Mouse (Mus musculus) hindbrain, embryonic 11.5 days (tissue): ENCODE results near the gene Sds. TPM values are rescaled to one million over a fixed set of nuclear protein-coding genes. Genes with fewer than 3 reads are reported as not detected.

ENCODE experiments used
- ATAC-seq: fragments of 200-750 bp; cut with Nextera tagmentation; 2 replicates; pipeline ENCODE4 v1.8.0; 2017; ENCODE audit warnings: mild to moderate bottlenecking, moderate TSS enrichment, moderate library complexity; ENCODE audit not compliant: low FRiP score
- DNase-seq: peaks from one replicate; pipeline ENCODE4 v3.0.0-alpha.2; 2015; ENCODE audit warnings: low spot score
- H3K27ac ChIP-seq: fragments of 300-500 bp; sonication (generic); 2 replicates; pipeline ENCODE4 v1.5.1; 2014; ENCODE audit warnings: mild to moderate bottlenecking, low read depth, low read length
- H3K27me3 ChIP-seq: fragments of 300-500 bp; sonication (generic); 2 replicates; pipeline ENCODE4 v1.6.1; 2014; ENCODE audit warnings: mild to moderate bottlenecking, low read length, moderate library complexity, mixed read lengths; ENCODE audit not compliant: control insufficient read depth, insufficient read depth
- H3K36me3 ChIP-seq: fragments of 300-500 bp; sonication (generic); 2 replicates; pipeline ENCODE4 v1.6.1; 2014; ENCODE audit warnings: mild to moderate bottlenecking, low read length, moderate library complexity, mixed read lengths; ENCODE audit not compliant: control insufficient read depth, insufficient read depth
- H3K4me1 ChIP-seq: fragments of 300-500 bp; sonication (generic); replicated peaks from 2 replicates; pipeline ENCODE4 v1.6.1; 2014; ENCODE audit warnings: low read length, mixed read lengths; ENCODE audit not compliant: control insufficient read depth, insufficient read depth
- H3K4me2 ChIP-seq: fragments of 300-500 bp; sonication (generic); replicated peaks from 2 replicates; pipeline ENCODE4 v1.6.1; 2014; ENCODE audit warnings: mild to moderate bottlenecking, low read depth, low read length
- H3K4me3 ChIP-seq: fragments of 300-500 bp; sonication (generic); 2 replicates; pipeline ENCODE4 v1.5.1; 2014; ENCODE audit warnings: low read depth, low read length
- H3K9ac ChIP-seq: fragments of 300-500 bp; sonication (generic); 2 replicates; pipeline ENCODE4 v1.6.1; 2014; ENCODE audit warnings: low read depth, low read length
- H3K9me3 ChIP-seq: fragments of 300-500 bp; sonication (generic); 2 replicates; pipeline ENCODE4 v1.6.1; 2016; ENCODE audit warnings: low read length; ENCODE audit not compliant: control insufficient read depth
- WGBS: fragments of 180-500 bp; shearing (Covaris S2); extraction: QIAGEN DNeasy Blood & Tissue Kit; methylation state at CpG from one replicate; pipeline ENCODE4 v1.1.7; 2014; 5-methylcytosine and 5-hydroxymethylcytosine counted together
- polyA plus RNA-seq: library from polyadenylated mRNA; unstranded; fragments of >200 nt; fragmentation: Nextera tagmentation; extraction: Ambion mirVana; gene quantifications from 2 replicates; pipeline ENCODE4 v1.2.1, GENCODE M21; 2014

Sds gene
- polyA plus RNA-seq, 1 experiment from 2014 or later, result not detected

- Histone ChIP-seq H3K36me3 (no peaks in the 10 kb centered on the region), H3K4me3 (peak overlapping the region; percentile 54), H3K4me2 (peak overlapping the region; percentile 71), H3K9me3 (no peaks in the 10 kb centered on the region), H3K9ac (peak overlapping the region; percentile 73), H3K27me3 (peaks cover 62% of the 10 kb centered on the region), H3K27ac (peak overlapping the region; percentile 91), H3K4me1 (peaks cover 18% of the 10 kb centered on the region)
- DNase-seq (peak; percentile 52), ATAC-seq (no peak)
- whole genome bisulfite sequencing, result under 1% methylated on average over 13 of the region's 13 CpGs
Observed at GRCm38 (mm10) chr5:120438469-120438868, 37.9 kb upstream of the Sds start.

DNA sequence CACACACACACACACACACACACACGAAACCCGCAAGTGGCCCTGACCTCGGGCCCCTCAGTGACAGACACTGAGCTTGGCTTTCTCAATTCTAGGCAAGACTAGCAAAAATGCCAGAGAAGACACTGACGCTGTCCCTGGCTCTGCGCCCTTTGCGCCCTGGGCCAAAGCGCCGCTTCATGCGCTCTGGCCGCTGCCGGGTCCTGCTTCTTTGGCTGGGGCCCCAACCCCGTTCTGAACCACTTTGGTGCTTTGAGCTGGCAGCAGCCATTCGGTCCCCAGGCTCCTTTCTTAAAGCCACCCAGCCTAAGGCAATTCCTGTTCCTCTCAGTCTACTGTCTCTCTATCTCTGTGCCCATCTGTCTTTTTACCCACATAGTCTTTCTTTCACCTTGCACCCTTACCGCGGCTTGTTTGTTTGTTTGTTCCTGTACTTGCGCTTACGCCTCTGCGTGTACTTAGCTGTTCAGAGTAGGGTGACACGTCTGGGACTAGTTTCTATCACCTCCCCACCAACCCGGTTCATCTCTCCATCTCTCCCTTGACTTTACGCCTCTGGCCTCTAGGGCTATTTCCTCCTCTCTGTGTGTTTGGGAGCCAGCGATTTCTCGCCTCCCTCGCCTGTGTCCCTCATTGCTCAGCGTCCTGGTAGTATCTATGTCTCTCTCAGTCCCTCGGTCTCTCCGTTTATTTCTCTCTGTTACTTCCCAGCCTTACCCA lies 37.2 kb upstream of the Sds start:
- Histone ChIP-seq H3K4me3 (peak overlapping the region; percentile 54), H3K9me3 (no peaks in the 10 kb centered on the region), H3K9ac (peak overlapping the region; percentile 73), H3K27me3 (peaks cover 56% of the 10 kb centered on the region), H3K27ac (peak overlapping the region; percentile 91), H3K4me1 (peaks cover 18% of the 10 kb centered on the region), H3K4me2 (peak overlapping the region; percentile 49), H3K36me3 (no peaks in the 10 kb centered on the region)
- 1% methylated on average over 27 of the region's 27 CpGs for WGBS
- ATAC-seq (no peak), DNase-seq (no peak)

DNA sequence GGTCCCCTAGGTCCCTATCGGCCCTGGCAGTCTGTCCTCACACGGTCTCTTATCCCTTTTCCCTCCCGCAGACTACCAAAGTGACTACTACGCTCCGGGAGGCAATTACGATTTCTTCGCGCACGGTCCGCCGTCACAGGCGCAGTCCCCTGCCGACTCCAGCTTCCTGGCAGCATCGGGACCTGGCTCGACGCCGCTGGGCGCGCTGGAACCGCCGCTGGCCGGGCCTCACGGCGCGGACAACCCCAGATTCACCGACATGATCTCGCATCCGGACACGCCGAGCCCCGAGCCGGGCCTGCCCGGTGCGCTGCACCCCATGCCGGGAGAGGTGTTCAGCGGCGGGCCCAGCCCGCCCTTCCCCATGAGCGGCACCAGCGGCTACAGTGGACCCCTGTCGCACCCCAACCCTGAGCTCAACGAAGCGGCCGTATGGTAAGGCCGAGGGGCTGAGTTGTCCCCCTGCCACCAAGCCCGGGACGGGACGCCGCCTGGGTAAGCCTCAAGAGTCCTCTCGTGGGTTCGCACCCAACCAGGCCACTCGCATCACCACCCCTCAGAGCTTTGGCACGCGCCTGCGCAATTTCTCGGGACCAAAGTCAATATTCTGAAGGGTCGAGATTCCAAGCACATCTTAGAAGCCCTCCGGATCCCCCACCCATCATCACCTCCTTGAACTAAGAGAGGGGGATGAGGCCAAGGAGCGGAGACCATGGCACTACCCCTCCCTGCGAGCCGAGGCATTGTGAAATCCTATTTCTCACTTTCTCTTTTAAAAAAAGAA lies 36.2 kb upstream of the Sds start:
- H3K4me1 ChIP-seq, result peaks cover 18% of the 10 kb centered on the region
- no peak for ATAC-seq
- H3K27me3 ChIP-seq, result peaks cover 47% of the 10 kb centered on the region
- H3K36me3 ChIP-seq, result no peaks in the 10 kb centered on the region
- no peaks in the 10 kb centered on the region for H3K9me3 ChIP-seq
- H3K4me2 ChIP-seq, result peak overlapping the region; percentile 49
- H3K27ac ChIP-seq, result peak overlapping the region; percentile 91
- under 1% methylated on average over 61 of the region's 61 CpGs for WGBS
- peak overlapping the region; percentile 73 for H3K9ac ChIP-seq
- peak; percentile 61 for DNase-seq
- peak overlapping the region; percentile 54 for H3K4me3 ChIP-seq

DNA sequence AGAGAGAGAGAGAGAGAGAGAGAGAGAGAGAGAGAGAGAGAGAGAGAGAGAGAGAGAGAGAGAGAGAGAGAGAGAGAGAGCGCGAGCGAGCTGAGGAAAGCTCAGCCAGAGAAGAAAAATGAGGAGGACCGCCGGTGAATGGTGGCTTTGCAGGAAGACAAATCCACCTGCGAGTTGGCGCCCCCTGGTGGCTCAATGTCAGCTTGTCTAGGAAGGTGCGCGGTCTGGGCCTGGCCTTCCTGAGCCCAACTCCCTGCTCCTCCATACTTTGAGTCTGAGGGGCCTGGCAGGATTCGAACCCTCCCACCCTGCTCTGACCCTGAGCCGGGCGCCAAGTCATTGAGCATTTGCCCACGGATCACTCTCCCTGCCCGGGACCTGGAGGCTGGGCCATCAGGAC lies 35.6 kb upstream of the Sds start:
- Histone ChIP-seq H3K9me3 (no peaks in the 10 kb centered on the region), H3K4me2 (no peak overlapping the region), H3K4me3 (no peak overlapping the region), H3K27ac (no peak overlapping the region), H3K27me3 (peaks cover 40% of the 10 kb centered on the region), H3K4me1 (peaks cover 17% of the 10 kb centered on the region), H3K9ac (no peak overlapping the region), H3K36me3 (no peaks in the 10 kb centered on the region)
- ATAC-seq, result peak; percentile 36; the same call in 1 of the 2 replicates
- DNase-seq, result peak; percentile 98
- 4% methylated on average over 13 of the region's 14 CpGs for WGBS

GRCm38 (mm10) chr5:120447305-120447704 lies 29.0 kb upstream of the Sds start:
- no peak for ATAC-seq
- H3K27me3 ChIP-seq, result no peaks in the 10 kb centered on the region
- no peaks in the 10 kb centered on the region for H3K4me1 ChIP-seq
- H3K36me3 ChIP-seq, result no peaks in the 10 kb centered on the region
- no peak overlapping the region for H3K9ac ChIP-seq
- H3K27ac ChIP-seq, result no peak overlapping the region
- no peak for DNase-seq
- H3K4me2 ChIP-seq, result no peak overlapping the region
- WGBS, result 47% methylated on average over 13 of the region's 13 CpGs
- no peak overlapping the region for H3K4me3 ChIP-seq
- no peaks in the 10 kb centered on the region for H3K9me3 ChIP-seq

DNA sequence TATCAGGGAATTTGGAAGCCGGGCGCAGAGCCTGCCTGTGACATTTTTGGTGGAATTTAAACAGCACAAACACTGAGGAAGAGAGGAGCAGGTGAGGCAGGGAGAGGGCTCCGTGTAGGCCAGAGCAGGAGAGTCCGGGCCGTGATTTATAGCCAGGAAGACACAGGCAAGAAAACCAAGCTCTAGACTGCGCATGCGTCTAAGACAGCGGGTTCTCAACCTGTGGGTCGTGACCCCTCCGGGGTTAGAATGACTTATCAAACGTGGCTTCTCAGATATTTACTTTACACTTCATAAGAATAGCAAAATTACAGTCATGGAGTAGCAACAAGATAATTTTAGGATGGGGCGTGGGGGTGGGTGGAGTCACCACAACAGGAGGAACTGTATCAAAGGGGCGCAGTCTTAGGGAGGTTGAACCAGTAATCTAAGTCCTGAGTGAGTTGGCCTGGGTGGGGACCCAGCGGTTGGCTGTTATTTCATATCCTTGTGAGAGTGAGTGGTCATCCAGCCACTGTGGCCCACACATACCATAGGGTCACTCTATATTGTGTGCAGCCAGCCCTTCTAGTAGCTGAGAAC lies 21.5 kb upstream of the Sds start:
- DNase-seq, result no peak
- Histone ChIP-seq H3K4me3 (no peak overlapping the region), H3K27me3 (no peaks in the 10 kb centered on the region), H3K4me1 (no peaks in the 10 kb centered on the region), H3K9me3 (no peaks in the 10 kb centered on the region), H3K27ac (no peak overlapping the region), H3K9ac (no peak overlapping the region), H3K36me3 (no peaks in the 10 kb centered on the region), H3K4me2 (no peak overlapping the region)
- 74% methylated on average over 14 of the region's 14 CpGs for WGBS
- ATAC-seq, result no peak

DNA sequence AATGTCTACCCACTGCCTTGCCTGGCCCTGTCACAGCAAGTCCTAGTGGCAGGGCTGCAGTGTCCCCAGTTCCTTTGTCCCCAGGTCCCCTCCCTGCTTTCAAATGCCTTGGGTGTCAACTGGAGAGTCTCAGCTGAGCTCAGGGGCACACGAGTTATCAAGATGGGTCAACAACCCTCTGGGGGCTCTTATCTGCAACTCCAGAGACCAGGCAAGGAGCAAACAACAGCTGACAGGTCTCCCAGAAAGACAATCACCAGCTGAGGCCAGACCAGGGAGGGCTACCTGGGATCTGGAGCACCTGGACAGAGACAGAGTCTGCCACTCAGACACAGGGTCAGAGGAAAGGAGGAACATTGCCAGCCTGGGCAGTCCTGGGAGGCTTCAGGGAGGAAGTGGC lies 20.1 kb upstream of the Sds start:
- H3K27me3 ChIP-seq, result no peaks in the 10 kb centered on the region
- WGBS, result 40% methylated on average over 1 of the region's 1 CpGs
- no peaks in the 10 kb centered on the region for H3K4me1 ChIP-seq
- H3K4me3 ChIP-seq, result no peak overlapping the region
- H3K9me3 ChIP-seq, result no peaks in the 10 kb centered on the region
- DNase-seq, result no peak
- H3K4me2 ChIP-seq, result no peak overlapping the region
- H3K9ac ChIP-seq, result no peak overlapping the region
- no peak for ATAC-seq
- no peak overlapping the region for H3K27ac ChIP-seq
- H3K36me3 ChIP-seq, result no peaks in the 10 kb centered on the region

GRCm38 (mm10) chr5:120456841-120457554 lies 19.3 kb upstream of the Sds start:
- no peak overlapping the region for H3K9ac ChIP-seq
- no peak overlapping the region for H3K4me2 ChIP-seq
- H3K9me3 ChIP-seq, result no peaks in the 10 kb centered on the region
- ATAC-seq (no peak), DNase-seq (no peak)
- 52% methylated on average over 7 of the region's 7 CpGs for WGBS
- H3K36me3 ChIP-seq, result no peaks in the 10 kb centered on the region
- H3K27ac ChIP-seq, result no peak overlapping the region
- H3K4me3 ChIP-seq, result no peak overlapping the region
- no peaks in the 10 kb centered on the region for H3K27me3 ChIP-seq
- H3K4me1 ChIP-seq, result no peaks in the 10 kb centered on the region
